Mouse (Mus musculus): ENCODE data around the gene D630045J12Rik. TPM values are rescaled to one million over a fixed set of nuclear protein-coding genes. Genes with fewer than 3 reads are reported as not detected.
A peak's percentile ranks its signal among the peaks of the same experiment; 100 is the strongest.

D630045J12Rik gene
- polyA plus RNA-seq, 1 experiment from 2014 or later = 12.3 TPM

- Histone ChIP-seq H3K4me2 (replicated peaks; ENCODE audit: low read depth, low read length) (no peak overlapping the region), H3K4me3 (ENCODE audit: low read length) (no peak overlapping the region), H3K27me3 (ENCODE audit: control insufficient read depth, insufficient read depth, low read length) (no peaks in the 10 kb centered on the region), H3K27ac (ENCODE audit: low read depth, low read length) (no peak overlapping the region), H3K36me3 (ENCODE audit: control insufficient read depth, insufficient read depth, low read length) (no peaks in the 10 kb centered on the region), H3K4me1 (ENCODE audit: control insufficient read depth, insufficient read depth, low read length) (no peaks in the 10 kb centered on the region), H3K9ac (ENCODE audit: low read depth, low read length) (no peak overlapping the region), H3K9me3 (ENCODE audit: control insufficient read depth, low read length) (no peaks in the 10 kb centered on the region)
- no peak for ATAC-seq (ENCODE audit: low FRiP score, low TSS enrichment)
- WGBS = 69% methylated on average over 5 of the region's 5 CpGs
Measured at GRCm38 (mm10) chr6:38263393-38264159, 9.8 kb upstream of the D630045J12Rik start.

- WGBS = 70% methylated on average over 4 of the region's 4 CpGs
- Histone ChIP-seq H3K4me3 (ENCODE audit: low read length) (no peak overlapping the region), H3K4me2 (replicated peaks; ENCODE audit: low read depth, low read length) (no peak overlapping the region), H3K9ac (ENCODE audit: low read depth, low read length) (no peak overlapping the region), H3K9me3 (ENCODE audit: control insufficient read depth, low read length) (no peaks in the 10 kb centered on the region), H3K27ac (ENCODE audit: low read depth, low read length) (no peak overlapping the region), H3K27me3 (ENCODE audit: control insufficient read depth, insufficient read depth, low read length) (no peaks in the 10 kb centered on the region), H3K4me1 (ENCODE audit: control insufficient read depth, insufficient read depth, low read length) (no peaks in the 10 kb centered on the region), H3K36me3 (ENCODE audit: control insufficient read depth, insufficient read depth, low read length) (no peaks in the 10 kb centered on the region)
- no peak for ATAC-seq (ENCODE audit: low FRiP score, low TSS enrichment)
Measured at GRCm38 (mm10) chr6:38261877-38262276, 8.1 kb upstream of the D630045J12Rik start.

DNA sequence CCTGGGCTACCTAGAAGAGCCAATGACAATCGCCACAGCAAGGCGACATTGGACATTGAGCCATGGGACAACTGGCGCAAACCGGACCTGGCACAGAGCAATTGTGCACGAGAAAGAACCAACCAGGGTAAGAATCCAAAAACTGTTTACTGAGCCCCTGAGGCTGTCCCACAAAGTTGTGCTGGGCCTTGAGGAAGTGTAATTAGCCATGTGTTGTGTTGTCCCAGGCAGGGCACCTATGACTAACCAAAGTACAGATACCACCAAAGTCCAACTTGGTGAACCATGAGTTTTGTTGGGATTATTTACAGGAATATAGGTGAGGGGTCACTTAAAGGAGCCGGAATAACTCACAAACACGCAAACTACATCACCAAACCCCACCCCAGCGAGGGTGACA, 3.7 kb upstream of the D630045J12Rik start:
- H3K9me3 ChIP-seq (ENCODE audit: control insufficient read depth, low read length) = no peaks in the 10 kb centered on the region

DNA sequence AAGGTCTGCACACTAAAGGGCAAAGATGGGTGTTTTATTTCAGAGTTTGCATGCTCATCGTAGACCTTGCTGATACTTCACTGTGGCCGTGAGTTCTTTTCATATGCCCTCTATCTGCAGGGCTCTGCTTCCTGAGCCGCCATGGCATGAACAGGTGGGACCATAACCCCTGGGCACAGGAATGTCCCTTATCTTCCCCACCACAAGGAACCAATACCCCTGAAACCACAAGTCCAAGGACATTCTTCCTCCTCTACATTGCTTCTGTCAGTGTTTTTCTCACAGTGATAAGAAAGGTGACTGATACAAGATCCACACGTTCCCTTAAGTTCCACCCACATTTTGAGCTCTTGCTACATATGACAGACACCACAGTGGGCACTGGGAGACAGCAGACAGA, 3.0 kb upstream of the D630045J12Rik start:
- H3K9ac ChIP-seq (ENCODE audit: low read depth, low read length) = no peak overlapping the region
- no peak overlapping the region for H3K4me2 ChIP-seq (replicated peaks; ENCODE audit: low read depth, low read length)
- 87% methylated on average over 4 of the region's 4 CpGs for WGBS
- H3K27ac ChIP-seq (ENCODE audit: low read depth, low read length) = no peak overlapping the region
- no peaks in the 10 kb centered on the region for H3K36me3 ChIP-seq (ENCODE audit: control insufficient read depth, insufficient read depth, low read length)
- no peak overlapping the region for H3K4me3 ChIP-seq (ENCODE audit: low read length)
- H3K27me3 ChIP-seq (ENCODE audit: control insufficient read depth, insufficient read depth, low read length) = no peaks in the 10 kb centered on the region
- H3K4me1 ChIP-seq (ENCODE audit: control insufficient read depth, insufficient read depth, low read length) = peaks cover 12% of the 10 kb centered on the region
- H3K9me3 ChIP-seq (ENCODE audit: control insufficient read depth, low read length) = no peaks in the 10 kb centered on the region
- no peak for ATAC-seq (ENCODE audit: low FRiP score, low TSS enrichment)

More for the DNA sequence above, 3.7 kb upstream of the D630045J12Rik start:
- WGBS = 97% methylated on average over 8 of the region's 8 CpGs
- Histone ChIP-seq H3K4me3 (ENCODE audit: low read length) (no peak overlapping the region), H3K4me1 (ENCODE audit: control insufficient read depth, insufficient read depth, low read length) (peaks cover 5% of the 10 kb centered on the region), H3K27ac (ENCODE audit: low read depth, low read length) (no peak overlapping the region), H3K9ac (ENCODE audit: low read depth, low read length) (no peak overlapping the region), H3K4me2 (replicated peaks; ENCODE audit: low read depth, low read length) (no peak overlapping the region), H3K27me3 (ENCODE audit: control insufficient read depth, insufficient read depth, low read length) (no peaks in the 10 kb centered on the region), H3K36me3 (ENCODE audit: control insufficient read depth, insufficient read depth, low read length) (no peaks in the 10 kb centered on the region)
- ATAC-seq (ENCODE audit: low FRiP score, low TSS enrichment) = no peak

DNA sequence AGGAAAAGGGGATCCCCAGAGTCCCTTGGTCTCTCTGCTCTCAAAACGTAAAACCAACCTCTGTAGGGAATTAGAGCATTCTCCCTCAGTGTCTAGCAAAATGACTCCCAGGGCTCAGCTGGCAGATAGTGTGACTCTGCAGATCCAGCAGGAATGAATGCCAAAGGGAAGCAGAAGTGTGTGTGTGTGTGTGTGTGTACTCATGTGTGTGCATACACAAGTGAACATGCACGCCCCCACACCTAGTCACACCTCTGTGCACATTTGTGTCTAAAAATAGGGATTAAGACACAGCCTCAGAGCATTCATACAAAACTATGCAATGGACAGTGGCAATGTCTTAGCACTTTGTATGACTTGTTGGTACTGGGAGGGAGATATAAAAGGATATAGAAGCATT, 2.0 kb upstream of the D630045J12Rik start:
- H3K27me3 ChIP-seq (ENCODE audit: control insufficient read depth, insufficient read depth, low read length) = no peaks in the 10 kb centered on the region
- H3K4me1 ChIP-seq (ENCODE audit: control insufficient read depth, insufficient read depth, low read length) = peaks cover 20% of the 10 kb centered on the region
- no peak for ATAC-seq (ENCODE audit: low FRiP score, low TSS enrichment)
- H3K9me3 ChIP-seq (ENCODE audit: control insufficient read depth, low read length) = no peaks in the 10 kb centered on the region
- no peak overlapping the region for H3K27ac ChIP-seq (ENCODE audit: low read depth, low read length)
- no peak overlapping the region for H3K9ac ChIP-seq (ENCODE audit: low read depth, low read length)
- H3K4me3 ChIP-seq (ENCODE audit: low read length) = no peak overlapping the region
- no peaks in the 10 kb centered on the region for H3K36me3 ChIP-seq (ENCODE audit: control insufficient read depth, insufficient read depth, low read length)
- no peak overlapping the region for H3K4me2 ChIP-seq (replicated peaks; ENCODE audit: low read depth, low read length)
- WGBS = 80% methylated on average over 2 of the region's 2 CpGs

DNA sequence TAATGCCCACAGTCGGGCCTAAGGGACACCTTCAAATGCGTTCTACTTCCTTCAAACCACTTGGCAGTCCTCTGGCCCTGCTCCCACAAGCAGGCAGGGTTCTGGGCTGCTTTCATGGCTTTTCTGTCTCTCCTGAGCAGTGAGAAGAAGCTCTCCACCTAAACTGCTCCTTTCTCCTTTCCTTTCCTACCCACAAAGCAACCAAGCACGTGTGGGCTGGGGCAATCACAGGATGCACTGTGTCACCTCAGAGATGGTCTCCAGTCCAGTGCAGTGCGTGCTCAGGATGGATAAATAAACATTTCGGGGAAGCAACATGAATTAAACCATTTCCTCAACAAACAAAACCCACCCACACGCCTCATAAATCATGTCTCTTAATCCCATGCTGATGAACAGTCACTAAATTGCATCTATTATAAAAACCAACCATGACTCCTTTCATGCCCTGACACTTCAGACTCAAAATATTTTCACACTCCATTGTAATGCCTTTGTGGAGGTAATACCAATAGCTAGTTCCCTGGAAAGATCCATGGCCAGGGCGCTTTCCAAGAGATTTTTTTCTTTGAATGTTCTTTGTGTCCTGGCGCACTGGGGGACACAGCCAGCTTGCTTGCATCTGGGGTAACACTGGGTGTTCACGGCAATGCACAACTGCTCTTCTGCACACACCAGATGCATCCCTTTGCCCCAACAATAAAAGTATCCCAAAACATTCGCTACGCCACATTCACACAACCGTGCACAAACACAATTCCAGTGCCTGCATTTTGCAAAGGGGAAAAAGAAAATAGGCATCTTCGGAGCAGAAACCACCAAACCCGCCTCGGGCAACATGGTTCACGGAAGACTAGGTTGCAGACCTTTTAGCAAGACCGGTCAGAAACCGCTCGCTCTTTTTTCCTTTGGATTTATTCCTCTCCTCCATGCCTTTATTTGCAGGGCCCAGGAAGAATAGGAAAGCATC, 758 bp downstream of the D630045J12Rik start:
- H3K4me2 ChIP-seq (replicated peaks; ENCODE audit: low read depth, low read length) = peak overlapping the region; percentile 74
- no peaks in the 10 kb centered on the region for H3K27me3 ChIP-seq (ENCODE audit: control insufficient read depth, insufficient read depth, low read length)
- peak overlapping the region; percentile 81 for H3K9ac ChIP-seq (ENCODE audit: low read depth, low read length)
- H3K27ac ChIP-seq (ENCODE audit: low read depth, low read length) = peak overlapping the region; percentile 65
- H3K4me3 ChIP-seq (ENCODE audit: low read length) = peak overlapping the region; percentile 59
- no peak for ATAC-seq (ENCODE audit: low FRiP score, low TSS enrichment)
- 3% methylated on average over 19 of the region's 19 CpGs for WGBS
- H3K4me1 ChIP-seq (ENCODE audit: control insufficient read depth, insufficient read depth, low read length) = peaks cover 20% of the 10 kb centered on the region
- H3K36me3 ChIP-seq (ENCODE audit: control insufficient read depth, insufficient read depth, low read length) = no peaks in the 10 kb centered on the region
- H3K9me3 ChIP-seq (ENCODE audit: control insufficient read depth, low read length) = no peaks in the 10 kb centered on the region

DNA sequence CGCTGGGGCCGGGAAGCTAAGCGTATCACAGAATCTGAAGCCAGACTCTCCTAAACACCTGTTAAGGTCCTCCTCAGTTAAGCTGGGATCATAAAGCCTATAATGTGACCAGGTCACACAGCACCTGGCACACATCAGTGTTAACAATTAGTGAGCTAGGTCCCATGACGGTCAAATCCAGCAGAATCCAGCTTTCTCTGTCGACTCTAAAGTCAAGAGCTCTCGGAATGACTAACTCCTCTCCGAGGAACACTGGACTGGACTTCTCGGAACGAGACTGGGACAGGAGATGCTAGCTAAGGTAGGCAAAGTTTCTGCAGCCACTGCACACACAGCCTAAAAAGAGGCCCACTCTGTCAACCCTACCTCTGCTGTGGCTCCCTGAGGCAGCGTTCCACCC, 1.7 kb downstream of the D630045J12Rik start:
- peak overlapping the region; percentile 74 for H3K4me2 ChIP-seq (replicated peaks; ENCODE audit: low read depth, low read length)
- H3K9ac ChIP-seq (ENCODE audit: low read depth, low read length) = peak overlapping the region; percentile 81; the same call in 1 of the 2 replicates
- H3K27ac ChIP-seq (ENCODE audit: low read depth, low read length) = no peak overlapping the region
- H3K9me3 ChIP-seq (ENCODE audit: control insufficient read depth, low read length) = no peaks in the 10 kb centered on the region
- H3K27me3 ChIP-seq (ENCODE audit: control insufficient read depth, insufficient read depth, low read length) = no peaks in the 10 kb centered on the region
- peaks cover 20% of the 10 kb centered on the region for H3K4me1 ChIP-seq (ENCODE audit: control insufficient read depth, insufficient read depth, low read length)
- peak overlapping the region; percentile 59 for H3K4me3 ChIP-seq (ENCODE audit: low read length)
- no peak for ATAC-seq (ENCODE audit: low FRiP score, low TSS enrichment)
- H3K36me3 ChIP-seq (ENCODE audit: control insufficient read depth, insufficient read depth, low read length) = no peaks in the 10 kb centered on the region
- WGBS = 31% methylated on average over 10 of the region's 10 CpGs

DNA sequence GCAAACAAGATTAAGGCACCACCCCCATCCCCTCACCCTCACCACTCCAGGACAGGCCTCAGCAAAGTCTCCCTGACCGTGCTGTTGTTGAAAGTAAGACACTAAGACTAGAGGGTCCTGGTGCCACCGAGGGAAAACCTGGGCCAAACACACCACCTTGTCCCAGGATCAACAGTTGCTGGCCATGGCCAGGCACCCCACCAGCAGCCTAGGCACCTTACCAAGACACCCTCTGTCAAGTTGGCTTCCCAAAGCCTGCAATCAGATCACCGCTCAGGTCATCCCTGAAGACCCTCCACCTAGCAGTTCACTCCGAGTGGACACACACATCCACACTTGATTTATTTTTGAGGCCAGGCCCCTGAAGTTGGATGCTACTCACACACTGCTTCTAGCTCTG, 2.3 kb downstream of the D630045J12Rik start:
- no peak for ATAC-seq (ENCODE audit: low FRiP score, low TSS enrichment)
- peak overlapping the region; percentile 74 for H3K4me2 ChIP-seq (replicated peaks; ENCODE audit: low read depth, low read length)
- no peak overlapping the region for H3K4me3 ChIP-seq (ENCODE audit: low read length)
- no peak overlapping the region for H3K27ac ChIP-seq (ENCODE audit: low read depth, low read length)
- peak overlapping the region; percentile 25; the same call in 1 of the 2 replicates for H3K9ac ChIP-seq (ENCODE audit: low read depth, low read length)
- WGBS = 36% methylated on average over 4 of the region's 4 CpGs
- H3K4me1 ChIP-seq (ENCODE audit: control insufficient read depth, insufficient read depth, low read length) = peaks cover 20% of the 10 kb centered on the region
- no peaks in the 10 kb centered on the region for H3K36me3 ChIP-seq (ENCODE audit: control insufficient read depth, insufficient read depth, low read length)
- H3K27me3 ChIP-seq (ENCODE audit: control insufficient read depth, insufficient read depth, low read length) = no peaks in the 10 kb centered on the region
- H3K9me3 ChIP-seq (ENCODE audit: control insufficient read depth, low read length) = no peaks in the 10 kb centered on the region

DNA sequence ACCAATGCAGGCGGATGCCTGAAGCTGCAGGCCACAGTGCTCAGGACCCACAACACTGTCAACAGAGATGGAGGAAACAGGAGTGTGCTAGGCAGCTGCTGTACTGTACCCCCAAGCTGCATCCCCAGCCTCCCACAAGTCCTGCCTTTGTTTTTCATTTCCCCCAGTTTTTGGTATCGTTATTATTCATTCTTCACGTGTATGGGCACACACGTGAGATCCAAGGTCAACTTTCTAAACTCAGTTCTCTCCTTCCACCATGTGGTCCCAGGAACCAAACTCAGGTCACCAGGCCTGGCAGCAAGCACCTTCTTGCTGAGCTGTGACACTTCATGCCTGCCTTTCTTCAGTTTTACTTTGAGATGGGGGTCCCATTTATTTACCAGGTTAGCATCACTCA, 6.4 kb downstream of the D630045J12Rik start:
- H3K4me2 ChIP-seq (replicated peaks; ENCODE audit: low read depth, low read length) = no peak overlapping the region
- H3K4me1 ChIP-seq (ENCODE audit: control insufficient read depth, insufficient read depth, low read length) = peaks cover 30% of the 10 kb centered on the region
- no peaks in the 10 kb centered on the region for H3K9me3 ChIP-seq (ENCODE audit: control insufficient read depth, low read length)
- H3K9ac ChIP-seq (ENCODE audit: low read depth, low read length) = no peak overlapping the region
- H3K27me3 ChIP-seq (ENCODE audit: control insufficient read depth, insufficient read depth, low read length) = no peaks in the 10 kb centered on the region
- WGBS = 77% methylated on average over 4 of the region's 4 CpGs
- no peak overlapping the region for H3K4me3 ChIP-seq (ENCODE audit: low read length)
- no peaks in the 10 kb centered on the region for H3K36me3 ChIP-seq (ENCODE audit: control insufficient read depth, insufficient read depth, low read length)
- no peak for ATAC-seq (ENCODE audit: low FRiP score, low TSS enrichment)
- no peak overlapping the region for H3K27ac ChIP-seq (ENCODE audit: low read depth, low read length)

Measured in kidney, embryonic 14.5 days (tissue).